Mouse (Mus musculus) E14TG2a.4 (cell line): ENCODE measurements around the gene Nsmce1.

ENCODE experiments used
- CTCF ChIP-seq: conservative IDR thresholded peaks from 2 replicates; pipeline ENCODE4 v1.5.1; 2014; ENCODE audit warnings: low read length
- NANOG ChIP-seq: IDR thresholded peaks from 2 replicates; pipeline ENCODE4 v1.6.1; 2014; ENCODE audit warnings: borderline replicate concordance, low read length, mixed read lengths

GRCm38 (mm10) chr7:125453671-125454070 lies 37.7 kb downstream of the Nsmce1 start:
- TF ChIP-seq CTCF (no peak), NANOG (no peak)
